Mouse (Mus musculus) monocyte, adult 2 months (primary cell): ENCODE measurements around the gene Prom2.

Experiments
- DNase-seq, 2 experiments: peaks; one replicate each; pipeline ENCODE4 v3.0.0; 2022; ENCODE audit warnings: low spot score in 2 of 2, low read depth in 1 of 2

The Prom2 gene

DNA sequence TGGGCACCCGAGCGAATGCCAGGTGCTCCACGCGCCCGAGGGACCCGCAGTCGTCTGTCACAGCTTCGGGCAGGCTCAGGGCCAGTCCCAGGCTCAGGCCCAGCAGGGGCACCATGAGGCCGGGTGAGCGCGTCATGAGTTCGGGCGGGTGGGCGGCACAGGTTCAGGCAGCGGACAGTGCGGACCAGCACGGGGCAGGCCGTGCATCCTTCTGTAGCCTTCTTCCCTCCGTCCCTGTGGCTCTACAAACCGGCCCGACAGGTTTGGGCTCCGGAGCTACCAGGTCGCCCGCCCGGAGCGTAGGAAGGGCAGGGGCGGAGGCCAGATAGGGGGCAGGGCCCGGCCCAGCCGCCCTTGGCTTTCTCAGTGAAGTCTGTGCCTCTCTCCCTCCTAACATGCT lies at the start of gene Prom2:
Gene Prom2, minus strand, starts transcription at position 283 of the 400 bp plus-strand sequence.
- DNase-seq: no peak

DNA sequence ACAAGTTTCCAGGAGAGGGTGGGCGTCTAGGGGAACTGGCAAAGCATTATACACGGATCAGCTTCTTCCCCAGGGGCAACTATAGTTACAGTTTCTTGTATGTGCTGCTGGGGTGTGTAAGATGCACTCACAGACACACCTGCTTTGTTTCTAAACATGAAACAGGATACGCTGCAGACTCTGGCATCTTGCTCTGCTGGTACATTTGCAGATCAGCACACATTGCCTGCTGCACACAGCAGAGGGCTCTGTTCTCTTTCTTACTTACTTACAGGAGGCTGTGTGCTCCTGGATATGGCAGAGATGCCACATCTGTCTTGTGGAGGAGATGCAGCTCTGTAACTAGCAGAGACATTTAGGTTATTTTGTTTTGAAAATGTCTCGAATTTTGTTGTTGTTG lies 49.6 kb upstream of the Prom2 start:
- no peak for DNase-seq

DNA sequence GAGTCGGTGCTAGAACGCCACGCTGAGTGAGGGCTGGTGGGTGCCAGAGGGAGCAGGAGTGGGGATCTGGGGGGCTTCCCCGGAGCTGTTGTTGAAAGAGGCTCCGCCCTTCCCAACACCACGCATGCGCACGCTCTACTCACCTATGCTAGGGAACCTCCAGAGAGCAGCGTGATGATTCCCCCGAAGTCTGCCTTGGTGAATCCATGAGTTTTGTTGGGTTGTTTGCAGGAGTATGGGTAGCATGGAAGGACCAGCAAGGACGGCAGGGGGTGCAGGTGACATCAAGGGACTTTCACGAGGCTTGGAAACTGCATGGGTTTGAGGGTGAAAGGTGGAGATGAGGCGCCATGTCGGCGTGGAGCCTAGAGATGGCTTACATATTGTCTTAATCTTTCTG lies 48.9 kb upstream of the Prom2 start:
- no peak for DNase-seq

DNA sequence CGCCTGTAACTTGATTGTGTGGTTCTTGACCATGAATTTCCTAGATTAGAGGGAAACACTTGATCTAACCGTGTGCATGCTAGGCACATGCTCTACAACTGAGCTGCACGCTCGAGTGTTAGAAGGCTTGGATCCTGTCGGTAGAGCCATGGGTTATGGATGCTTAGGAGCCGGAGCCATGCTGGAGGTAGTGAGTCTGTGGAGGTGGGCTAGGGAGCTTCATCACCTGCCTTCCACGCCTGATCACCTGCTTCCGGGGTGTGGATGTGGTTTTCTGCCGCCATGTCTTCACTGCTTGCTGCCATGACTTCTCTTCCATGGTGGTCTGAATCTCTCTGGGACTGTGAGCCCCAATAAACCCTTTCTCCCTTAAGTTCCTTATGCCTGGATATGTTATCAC lies 47.6 kb upstream of the Prom2 start:
- no peak for DNase-seq

DNA sequence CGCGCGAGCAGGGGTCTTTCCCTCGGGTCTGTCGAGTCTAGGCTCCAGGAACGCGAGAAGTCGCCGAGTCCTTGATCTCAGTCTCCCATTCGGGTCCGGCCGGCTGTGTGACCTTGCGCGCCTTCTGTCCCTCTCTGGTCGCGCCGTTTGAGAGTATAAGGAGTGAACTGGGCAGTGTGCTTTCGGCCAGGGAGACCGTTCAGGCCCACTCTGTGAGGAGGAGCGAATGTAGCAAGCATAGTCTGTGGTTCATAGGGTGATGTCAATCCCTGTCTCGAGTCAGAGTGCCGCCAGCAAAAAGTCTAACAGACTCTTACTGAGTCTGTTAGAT lies 46.2 kb upstream of the Prom2 start:
- DNase-seq: no peak

DNA sequence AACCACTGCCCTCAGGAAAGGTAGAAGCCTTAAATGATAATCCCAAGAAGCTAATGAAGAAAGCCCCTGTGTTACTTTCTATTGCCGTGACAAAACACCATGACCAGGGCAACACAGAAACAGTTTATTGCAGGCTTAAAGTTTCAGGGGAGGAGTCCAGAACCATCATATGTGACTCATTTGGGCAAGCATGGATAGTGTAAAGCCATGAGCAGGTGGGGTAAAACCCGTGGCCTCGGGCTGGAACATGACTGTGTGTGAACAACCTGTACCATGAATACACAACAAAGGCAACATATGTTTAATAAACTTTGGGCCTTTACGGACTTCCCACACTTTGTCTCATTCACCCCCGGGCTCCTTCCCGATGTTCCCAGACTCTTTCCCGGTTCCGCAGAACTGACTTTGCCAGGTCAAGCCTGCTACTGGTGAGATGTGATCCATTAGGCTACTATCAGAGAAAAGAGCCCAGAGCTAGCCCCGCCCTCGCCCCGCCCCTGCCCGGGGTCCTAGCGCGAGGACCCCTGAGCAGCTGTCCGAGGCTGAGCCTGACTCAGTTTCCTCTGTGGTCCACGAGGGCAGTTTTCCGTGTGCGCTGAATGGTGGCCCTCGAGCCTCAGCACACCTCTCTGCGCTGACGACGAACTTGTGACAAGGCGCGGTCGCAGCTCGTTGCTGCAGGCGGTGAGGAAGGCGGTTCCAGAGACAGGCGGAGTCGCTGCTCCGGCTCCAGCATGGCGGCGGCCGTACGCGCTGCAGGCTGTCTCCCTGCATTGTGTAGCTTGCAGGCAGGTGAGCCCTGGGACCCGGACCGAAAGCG lies 45.6 kb upstream of the Prom2 start, which contains the start of the genes Zfp661 and Mrps5:
Gene Zfp661, minus strand, starts transcription at position 401 of the 820 bp plus-strand sequence.
Gene Mrps5, plus strand, starts transcription at position 529 of the 820 bp plus-strand sequence.
- peak; percentile 59 to 75 for DNase-seq

DNA sequence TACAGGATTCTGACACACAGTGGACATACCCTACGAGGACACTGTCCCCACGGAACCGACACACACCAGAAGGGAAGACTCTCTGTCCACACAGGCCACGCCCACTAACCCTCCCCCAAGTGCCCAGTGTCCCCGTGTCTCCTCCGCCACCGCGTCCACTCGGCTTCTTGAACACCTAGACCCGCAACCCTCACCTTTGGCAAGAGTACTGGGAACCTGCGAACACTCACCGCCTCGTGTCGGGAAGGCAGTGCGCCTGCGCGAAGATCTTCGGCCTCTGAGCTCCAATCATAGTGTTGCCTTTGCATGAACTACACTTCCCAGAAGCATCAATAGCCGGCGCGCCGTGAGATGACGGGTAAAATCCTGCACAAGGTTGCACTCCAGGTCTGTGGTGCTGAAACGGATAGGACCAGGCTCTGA lies 43.2 kb upstream of the Prom2 start:
- peak; percentile 57 to 79 for DNase-seq

DNA sequence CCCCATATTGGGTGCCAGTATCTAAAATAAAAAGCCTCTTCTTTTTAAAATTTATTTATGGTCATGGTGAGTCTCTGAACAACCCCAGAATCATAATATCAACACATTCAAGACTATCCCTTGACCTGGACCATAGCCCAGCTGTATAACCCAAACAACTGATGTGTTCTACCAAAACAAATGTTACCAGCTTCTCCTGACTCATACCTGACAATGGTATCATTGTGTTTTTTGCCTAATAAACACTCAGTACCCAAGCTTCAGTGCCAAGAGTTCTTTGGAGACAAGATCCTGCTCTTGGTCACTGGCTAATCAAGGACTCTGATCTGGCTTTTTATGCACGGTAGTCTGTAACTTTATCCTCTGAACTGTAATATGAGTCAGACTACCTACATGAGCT lies 32.1 kb upstream of the Prom2 start:
- DNase-seq: no peak

DNA sequence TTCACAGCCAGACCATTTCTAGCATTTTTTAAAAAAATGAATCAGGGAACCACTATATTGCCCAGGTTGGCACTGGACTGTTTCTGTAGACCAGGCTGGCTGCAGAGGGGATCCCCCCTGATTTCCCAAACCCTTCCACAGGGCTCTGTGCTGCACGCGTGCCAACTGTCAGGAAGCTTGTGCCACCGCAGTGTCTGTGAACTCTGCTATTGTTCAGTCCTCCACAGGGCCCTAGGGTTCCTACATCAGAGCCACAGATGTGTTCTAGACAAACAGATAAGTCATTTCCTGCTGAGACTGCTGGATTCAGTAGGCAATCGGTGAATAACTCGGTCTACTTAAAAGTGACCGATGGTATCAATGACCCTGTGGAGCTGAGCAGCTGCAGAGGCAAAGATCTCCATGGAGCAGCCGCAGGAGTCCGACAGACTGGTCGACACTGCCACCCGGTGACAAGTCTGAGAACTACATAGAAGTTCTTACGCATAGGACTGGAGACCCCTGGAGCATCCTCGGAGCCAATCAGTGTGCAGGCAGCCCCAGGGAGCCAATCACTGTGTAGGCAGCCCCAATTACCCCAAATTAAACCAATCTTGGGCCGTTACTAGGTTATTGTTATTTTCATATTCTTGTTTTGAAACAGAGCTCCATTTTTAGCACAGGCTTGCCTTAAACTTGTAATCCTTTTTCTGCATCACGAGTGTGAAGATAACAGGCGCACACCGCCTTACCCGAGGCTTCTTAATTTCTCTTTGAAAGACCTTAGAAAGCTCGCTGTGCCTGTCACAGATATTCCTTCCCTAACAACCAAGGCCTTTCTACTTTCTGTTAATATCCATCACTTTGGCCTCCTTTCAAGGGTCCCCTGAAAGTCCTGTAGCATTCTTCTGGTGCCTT lies 18.1 kb upstream of the Prom2 start:
- peak in 1 of 2 experiments; percentile 35 for DNase-seq

DNA sequence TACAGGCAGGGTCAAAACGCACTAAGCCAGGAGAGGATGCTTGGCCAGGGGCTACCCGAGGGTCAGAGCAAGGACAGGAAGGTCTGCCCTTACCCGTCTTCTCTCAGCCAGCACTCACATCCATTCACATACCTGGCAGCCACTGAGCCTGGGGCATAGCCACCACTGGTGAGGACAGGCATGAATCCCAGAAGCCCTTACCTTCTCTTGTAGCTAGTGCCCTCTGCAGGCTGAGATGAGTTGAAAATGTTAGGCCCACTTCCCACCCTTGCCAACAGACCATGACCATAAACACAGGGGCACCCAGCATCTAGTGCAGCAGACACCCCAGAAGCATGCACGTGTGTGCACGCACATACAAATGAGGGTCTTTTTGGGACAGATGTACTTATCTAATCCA lies 9.8 kb upstream of the Prom2 start:
- DNase-seq: no peak

DNA sequence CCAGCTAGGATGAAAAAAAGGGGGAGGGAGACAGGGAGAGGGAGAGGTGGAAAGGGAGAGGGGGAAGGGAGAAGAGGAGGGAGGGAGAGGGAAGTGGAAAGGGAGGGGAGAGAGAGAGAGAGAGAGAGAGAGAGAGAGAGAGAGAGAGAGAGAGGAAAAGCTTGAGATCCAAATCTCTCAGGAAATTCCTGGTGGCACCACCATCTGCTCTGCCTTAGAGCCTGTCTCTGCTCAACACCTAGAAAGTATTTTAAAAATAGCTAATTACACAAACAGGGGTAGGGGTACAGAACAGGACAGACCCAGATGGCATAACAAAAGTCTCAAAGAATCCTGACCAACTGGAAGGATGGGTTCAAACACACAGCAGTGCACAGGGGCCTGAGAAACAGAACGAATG lies 9.2 kb upstream of the Prom2 start:
- no peak for DNase-seq

DNA sequence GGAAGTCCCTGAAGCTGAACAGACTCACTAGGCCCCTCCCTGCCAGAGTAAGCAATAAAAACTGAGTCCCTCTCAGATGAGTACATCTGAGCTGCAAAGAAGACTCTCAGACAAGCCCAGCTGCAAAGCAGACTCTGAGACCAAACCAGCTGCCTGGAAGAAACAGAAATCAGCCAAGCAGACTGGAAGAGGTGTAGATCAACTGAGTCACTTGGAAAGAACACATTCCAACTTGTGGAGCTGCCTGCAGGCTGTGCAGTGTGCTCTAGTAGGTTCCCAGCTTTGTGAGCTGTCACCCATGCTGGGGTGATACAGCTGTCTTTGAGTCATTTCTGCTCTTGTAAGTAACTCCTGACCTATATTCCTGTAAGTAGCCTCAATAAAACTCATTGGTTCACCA lies 8.4 kb upstream of the Prom2 start:
- DNase-seq: no peak

DNA sequence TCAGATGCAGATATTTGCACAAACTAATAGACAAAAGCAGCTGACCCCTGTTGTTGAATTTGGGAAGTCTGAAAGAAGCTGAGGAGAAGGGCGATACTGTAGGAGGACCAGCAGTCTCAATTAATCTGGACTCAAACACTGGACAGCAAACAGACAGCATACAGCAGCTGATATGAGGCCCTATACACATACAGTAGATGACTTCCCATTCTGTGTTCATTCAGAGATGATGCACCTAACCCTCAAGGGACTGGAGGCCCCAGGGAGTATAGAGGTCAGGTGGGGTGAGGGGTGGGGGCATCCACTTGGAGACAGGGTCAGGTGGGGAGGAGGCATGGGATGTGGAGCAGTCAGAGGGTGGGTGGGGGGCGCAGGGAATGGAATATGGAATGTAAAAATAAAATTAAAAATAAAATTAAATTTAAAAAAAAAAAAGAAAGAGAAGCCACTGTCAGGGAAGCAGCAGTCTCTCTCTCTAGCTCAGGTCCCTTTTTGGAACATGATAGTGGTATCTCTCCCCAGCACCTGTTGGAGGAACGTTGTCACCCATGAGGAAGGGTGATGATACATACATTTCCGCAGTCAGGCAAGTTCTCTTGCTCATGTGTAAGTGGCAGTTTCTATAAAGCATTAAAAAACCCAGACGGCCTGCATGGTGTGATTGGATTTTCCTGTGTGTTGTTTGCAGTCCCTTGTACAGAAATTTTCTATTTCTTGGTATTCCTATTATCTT lies 7.2 kb upstream of the Prom2 start:
- DNase-seq: no peak

DNA sequence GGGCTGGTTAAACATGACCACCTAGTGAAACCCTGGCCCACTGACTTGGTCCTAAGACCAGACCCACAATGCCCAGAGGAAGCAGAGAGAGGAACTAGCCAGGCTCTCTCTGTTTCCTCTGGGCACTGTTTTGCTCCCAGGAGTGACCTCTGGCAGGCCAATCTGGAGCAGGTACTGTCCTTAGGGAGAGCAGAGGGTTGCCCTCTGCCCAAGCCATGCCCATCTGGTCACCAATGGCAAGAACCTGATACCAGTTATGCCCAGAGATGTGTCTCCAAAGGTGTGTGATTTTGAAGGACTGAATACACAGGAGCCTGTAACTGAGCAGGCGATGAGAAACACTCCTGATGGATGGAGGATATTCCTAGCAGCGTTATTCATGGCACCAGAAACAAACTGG lies 430 bp upstream of the Prom2 start:
- no peak for DNase-seq

DNA sequence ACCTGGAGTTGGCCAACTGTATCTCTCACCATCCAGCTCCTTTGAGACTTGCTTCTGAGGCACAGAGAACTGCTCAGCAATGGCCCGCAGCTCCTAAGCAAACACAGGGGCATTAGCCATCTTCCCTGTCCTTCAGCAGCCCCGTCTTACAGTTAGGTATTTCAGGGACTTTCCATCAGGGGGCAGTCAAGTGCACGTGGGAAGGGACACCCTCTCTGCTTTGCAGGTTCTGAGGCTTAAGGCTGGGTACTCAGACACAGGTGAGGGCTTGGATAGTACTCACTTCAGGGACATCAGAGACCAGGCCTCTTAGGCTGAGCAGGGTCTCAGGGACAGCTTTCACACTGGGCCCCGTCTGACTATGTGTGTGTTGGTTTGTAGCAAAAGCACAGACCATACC lies 1.8 kb downstream of the Prom2 start:
- DNase-seq: no peak

DNA sequence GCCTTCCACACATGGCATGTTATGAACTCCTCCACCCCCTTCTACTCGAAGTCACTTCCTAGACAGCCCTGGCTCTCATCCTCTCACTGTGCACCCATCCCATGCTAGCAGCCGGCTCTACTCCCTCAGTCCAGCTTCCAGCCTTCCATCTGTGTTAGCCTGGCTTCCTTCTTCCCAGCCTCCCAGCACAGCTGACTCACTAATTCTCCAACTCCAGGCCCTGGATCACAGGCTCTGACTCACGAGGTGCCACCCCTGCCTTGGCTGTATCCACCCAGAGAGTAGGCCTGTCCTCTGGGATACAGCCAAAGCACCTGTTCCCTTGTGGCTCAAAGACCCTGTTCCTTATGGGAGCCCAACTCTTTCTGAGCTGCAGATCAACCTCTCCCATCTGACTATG lies 3.7 kb downstream of the Prom2 start:
- no peak for DNase-seq

DNA sequence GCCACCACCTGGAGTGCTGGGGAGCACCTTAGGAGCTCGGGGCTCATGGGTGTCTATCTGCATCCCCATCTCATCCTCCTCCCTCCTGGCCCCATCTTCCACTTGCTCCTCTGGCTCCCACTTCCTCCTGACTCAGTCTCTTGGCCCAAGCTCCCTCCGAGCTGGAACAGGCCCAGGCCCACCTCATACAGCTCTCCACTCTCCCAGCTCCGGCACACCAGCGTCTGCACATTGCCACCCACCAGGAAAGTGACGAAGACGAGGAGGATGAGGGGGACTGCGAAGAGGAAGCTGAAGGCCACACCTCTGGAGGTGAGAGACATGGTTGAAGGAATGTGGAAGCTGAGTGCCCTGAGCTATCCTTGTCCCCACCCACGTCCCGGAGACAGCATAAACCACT lies 5.9 kb downstream of the Prom2 start:
- DNase-seq: no peak

DNA sequence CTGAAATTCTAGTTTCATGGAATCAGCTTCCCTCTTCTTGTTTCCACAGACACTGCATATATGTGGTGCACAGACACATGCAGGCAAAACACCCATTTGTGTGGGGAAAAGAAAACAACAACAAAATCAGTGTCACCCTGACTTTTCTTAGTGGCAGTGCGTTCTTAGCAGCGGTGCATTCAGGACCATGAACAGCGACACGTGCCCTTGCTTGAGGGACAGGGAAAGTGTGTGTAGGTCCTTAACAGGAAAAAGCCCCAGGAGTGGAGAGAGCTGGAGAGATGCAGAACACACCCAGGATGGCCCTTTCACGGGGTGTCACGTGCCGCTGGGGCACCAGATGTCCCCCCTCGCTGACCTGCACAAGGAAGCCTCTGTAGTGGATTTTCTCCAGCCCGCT lies 8.9 kb downstream of the Prom2 start:
- no peak for DNase-seq

DNA sequence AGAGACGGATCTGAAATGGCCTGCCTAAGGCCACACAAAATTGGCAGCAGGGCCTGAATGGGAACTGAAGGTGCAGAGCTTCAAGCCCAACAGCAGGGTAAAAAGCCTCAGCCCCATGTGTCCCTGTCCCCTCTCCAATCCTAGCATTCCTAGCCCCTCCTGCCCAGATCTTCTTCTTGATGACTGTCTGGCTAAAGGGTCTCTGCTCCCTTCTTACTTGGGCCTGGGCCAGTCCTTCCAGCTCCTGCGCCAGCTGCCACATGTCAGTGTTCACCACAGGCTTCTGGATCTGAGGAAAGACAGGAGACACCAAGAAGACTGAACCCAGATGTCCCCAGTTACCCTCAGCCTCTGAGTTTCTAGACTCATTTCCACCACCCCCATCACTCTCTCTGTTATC lies 9.7 kb downstream of the Prom2 start:
- DNase-seq: no peak

DNA sequence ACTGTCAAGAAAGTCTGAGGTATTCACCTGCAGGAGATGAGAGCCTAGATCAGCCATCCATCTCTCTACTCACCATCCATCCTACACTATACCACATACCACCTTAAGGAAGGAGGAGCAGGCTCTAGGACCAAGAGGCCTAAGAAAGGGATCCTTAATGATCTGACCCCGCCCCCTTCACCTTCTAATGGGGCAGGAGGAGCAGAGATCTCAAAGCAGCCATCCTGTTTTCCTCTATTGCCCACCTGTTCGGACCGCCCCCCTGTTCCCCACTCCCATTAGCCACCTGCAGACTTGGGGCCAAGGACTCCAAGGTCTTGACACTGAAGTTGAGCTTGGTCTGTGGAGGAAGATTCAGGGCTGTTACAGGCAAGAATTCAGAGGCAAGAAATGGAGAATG lies 10.8 kb downstream of the Prom2 start:
- no peak for DNase-seq

DNA sequence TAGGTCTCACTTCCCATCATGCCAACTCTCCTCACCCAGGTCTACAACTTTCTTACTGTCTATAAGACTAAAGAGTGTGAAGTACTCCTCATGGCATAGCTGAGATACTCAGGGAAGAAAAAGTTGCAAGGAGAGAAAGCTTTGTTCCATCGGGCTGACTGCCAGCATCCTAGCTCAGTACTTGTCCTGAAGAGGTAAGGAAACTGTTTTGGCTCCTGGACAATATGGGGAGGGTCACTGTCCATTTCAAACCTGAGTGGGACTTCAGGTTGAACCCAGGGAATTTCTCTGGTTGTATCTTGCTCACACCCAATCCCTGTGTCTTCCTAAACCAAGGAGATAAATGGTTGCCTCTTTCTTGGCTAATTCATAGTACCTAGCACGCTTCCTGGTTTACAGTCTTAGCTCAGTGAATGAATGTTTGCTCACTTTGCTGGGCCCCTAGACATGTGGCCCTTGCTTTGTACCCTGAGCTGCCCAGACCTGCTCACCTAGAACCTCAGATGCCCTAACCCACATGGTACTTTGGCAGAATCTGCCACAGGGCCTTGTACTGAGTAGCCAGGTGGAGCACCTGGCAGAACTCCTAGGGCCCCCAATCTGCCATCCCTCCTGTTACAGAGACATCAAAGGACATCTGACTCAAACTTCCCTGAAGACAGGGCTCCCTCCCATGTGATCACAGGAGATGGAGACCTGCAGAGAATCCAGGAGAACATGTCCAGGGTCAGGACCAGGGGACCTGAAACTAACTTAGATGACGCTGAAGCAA lies 16.1 kb downstream of the Prom2 start:
- no peak for DNase-seq
